Mouse (Mus musculus) brain, embryonic 14.5 days (tissue): ENCODE data around the gene Zmym5.

Experiments used
- CTCF ChIP-seq: fragments of 200-500 bp; IDR thresholded peaks from 2 replicates; pipeline ENCODE4 v1.5.1; 2012; ENCODE audit warnings: inconsistent platforms, mild to moderate bottlenecking, moderate library complexity, borderline replicate concordance; ENCODE audit not compliant: insufficient read depth, insufficient read length; ENCODE audit errors: extremely low read depth
- POLR2A ChIP-seq: fragments of 200-500 bp; IDR thresholded peaks from 2 replicates; pipeline ENCODE4 v1.6.1; 2012; ENCODE audit warnings: mild to moderate bottlenecking, inconsistent platforms, borderline replicate concordance; ENCODE audit not compliant: poor library complexity, insufficient read depth, insufficient read length, severe bottlenecking; ENCODE audit errors: extremely low read depth

GRCm38 (mm10) chr14:56778933-56779300, 32.6 kb downstream of the Zmym5 start:
- TF ChIP-seq POLR2A (no peak), CTCF (no peak)
